Mouse (Mus musculus) heart, adult 2 months (tissue): ENCODE measurements around the gene Ncoa4.

Source experiments
- CTCF ChIP-seq: fragments of 200-600 bp; IDR thresholded peaks from 2 replicates; pipeline ENCODE4 v1.8.1; 2022; ENCODE audit warnings: antibody characterized with exemption, mild to moderate bottlenecking, moderate library complexity
- POLR2A ChIP-seq: fragments of 200-500 bp; IDR thresholded peaks from 2 replicates; pipeline ENCODE4 v1.6.1; 2011; ENCODE audit warnings: mild to moderate bottlenecking, low read depth, low read length, control low read depth; ENCODE audit not compliant: insufficient read depth

DNA sequence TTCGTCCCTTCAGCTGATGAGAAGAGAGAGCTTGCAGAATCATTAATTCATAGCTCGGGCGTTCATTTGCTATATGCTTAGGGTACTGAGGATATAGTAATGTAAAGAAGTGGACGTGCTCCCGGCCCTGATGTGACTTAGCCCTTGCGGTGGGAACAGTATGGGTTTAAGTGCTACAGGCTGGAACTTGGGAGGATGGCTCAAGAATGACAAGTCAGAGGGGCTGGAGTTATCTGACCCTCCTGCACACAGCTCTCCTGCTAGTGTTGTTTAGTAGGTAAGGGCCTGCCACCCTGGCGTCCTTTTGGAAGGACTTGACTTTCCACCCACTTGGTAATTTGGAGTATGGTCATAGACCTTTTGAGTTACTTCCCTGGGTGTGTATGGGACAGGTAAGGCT is 898 bp downstream of the Ncoa4 start:
- TF ChIP-seq CTCF (no peak), POLR2A (no peak)
